Mouse (Mus musculus) R1 (cell line): Measurements from ENCODE around the gene Olfr1329.
"Not testable (repeated sequence)": the region's sequence is repeated elsewhere in the genome, so short reads cannot be mapped to it uniquely, and the experiment has no call there.

Experiments
- DNase-seq: peaks from one replicate; pipeline ENCODE4 v3.0.0-alpha.2; 2018; ENCODE audit warnings: low read depth, low spot score

The Olfr1329 gene

GRCm38 (mm10) chr4:118917365-118917764, at the start of gene Olfr1329:
TSS of gene Olfr1329 (minus strand) at chr4:118917465.
- not testable (repeated sequence) for DNase-seq

GRCm38 (mm10) chr4:118961141-118961628, 43.9 kb upstream of the Olfr1329 start, which contains the start of gene Lao1:
TSS of gene Lao1 (plus strand) at chr4:118961578.
- DNase-seq: no peak

- no peak for DNase-seq
Observed at GRCm38 (mm10) chr4:118958812-118959211, 41.5 kb upstream of the Olfr1329 start.

- DNase-seq: no peak
Observed at GRCm38 (mm10) chr4:118938512-118938911, 21.2 kb upstream of the Olfr1329 start, which contains the start of gene Olfr1328. TSS of gene Olfr1328 (minus strand) at chr4:118938612.

- peak; percentile 93 for DNase-seq
Observed at GRCm38 (mm10) chr4:118931326-118931725, 14.1 kb upstream of the Olfr1329 start.

GRCm38 (mm10) chr4:118901981-118902380, 15.3 kb downstream of the Olfr1329 start:
- no peak for DNase-seq

- no peak for DNase-seq
Observed at GRCm38 (mm10) chr4:118888297-118888696, 29.0 kb downstream of the Olfr1329 start, which contains the start of gene Olfr1330. TSS of gene Olfr1330 (plus strand) at chr4:118888597.

- no peak for DNase-seq
Observed at GRCm38 (mm10) chr4:118867566-118867965, 49.7 kb downstream of the Olfr1329 start.
